Comparison of ENCODE assay signal across 8 mouse cellular contexts in genomic region chr13:96671078-96671905, GRCm38 (mm10). TPM values are rescaled to one million over a fixed set of nuclear protein-coding genes. Genes with fewer than 3 reads are reported as not detected.
DNase-seq lines count a peak whose midpoint lies in the region; ATAC-seq lines count a peak whose summit lies in the region.

No protein-coding gene starts in this region.

- DNase-seq in embryo, embryonic 11 days, result peak; percentile 30
- DNase-seq in embryo, embryonic 9.5 days (ENCODE audit: extremely low spot score), result no peak
- no peak for DNase-seq in frontal cortex, postnatal 25 days (ENCODE audit: low spot score in 2 of 2)
- no peak for DNase-seq in cerebellum, adult 9-10 months

- H3K4me1 ChIP-seq in limb, embryonic 12.5 days (replicated peaks), result peaks cover 30% of the 10 kb centered on the region
- H3K4me1 ChIP-seq in neural tube, embryonic 12.5 days, result peaks cover 36% of the 10 kb centered on the region

- H3K27me3 ChIP-seq in limb, embryonic 12.5 days, result no peaks in the 10 kb centered on the region
- no peaks in the 10 kb centered on the region for H3K27me3 ChIP-seq in neural tube, embryonic 12.5 days (replicated peaks)

- H3K9ac ChIP-seq in limb, embryonic 12.5 days (replicated peaks), result peak overlapping the region; percentile 48; the same call in 1 of the 2 replicates
- 0 out of 2 replicates have a peak overlapping the region, but pooled peaks have one; percentile 14 for H3K9ac ChIP-seq in neural tube, embryonic 12.5 days

- peak overlapping the region; percentile 75 for H3K27ac ChIP-seq in limb, embryonic 12.5 days
- H3K27ac ChIP-seq in neural tube, embryonic 12.5 days, result peak overlapping the region; percentile 57

- 14% methylated on average over 31 of the region's 31 CpGs for WGBS in limb, embryonic 12.5 days
- WGBS in neural tube, embryonic 12.5 days, result 14% methylated on average over 31 of the region's 31 CpGs

- peak overlapping the region; percentile 99 for H3K4me3 ChIP-seq in limb, embryonic 12.5 days (replicated peaks)
- peak overlapping the region; percentile 97 for H3K4me3 ChIP-seq in neural tube, embryonic 12.5 days

- peak overlapping the region; percentile 56 for H3K4me2 ChIP-seq in limb, embryonic 12.5 days
- peak overlapping the region; percentile 71 for H3K4me2 ChIP-seq in neural tube, embryonic 12.5 days (replicated peaks)

- peak; percentile 3 for ATAC-seq in CD4-positive, CD25-positive, alpha-beta regulatory T cell, adult 4 months
- peak; percentile 34 for ATAC-seq in erythroblast, adult 5-6 weeks (replicated peaks; ENCODE audit: low FRiP score, poor library complexity, severe bottlenecking)
- no peak for ATAC-seq in limb, embryonic 12.5 days (ENCODE audit: insufficient number of reproducible peaks, insufficient read depth, low FRiP score, low TSS enrichment, low read depth)
- ATAC-seq in neural tube, embryonic 12.5 days (ENCODE audit: low FRiP score, low read depth), result no peak; the same call in 1 of the 2 replicates

- H3K9me3 ChIP-seq in limb, embryonic 12.5 days, result no peaks in the 10 kb centered on the region
- no peaks in the 10 kb centered on the region for H3K9me3 ChIP-seq in neural tube, embryonic 12.5 days

- H3K36me3 ChIP-seq in limb, embryonic 12.5 days, result peaks cover 8% of the 10 kb centered on the region; the same call in 1 of the 2 replicates
- H3K36me3 ChIP-seq in neural tube, embryonic 12.5 days, result no peaks in the 10 kb centered on the region

RNA-seq across cellular contexts. Expression of gene Hmgcr, which starts 0.6 kb away (rescaled TPM):
- 10 to 100 TPM; 55.7 to 79.5 TPM for polyA plus RNA-seq in CD4-positive, CD25-positive, alpha-beta regulatory T cell, adult 4 months (2017; shearing (Covaris generic))
- 11.7 and 18.6 TPM in 2 replicates for total RNA-seq in erythroblast, adult 5-6 weeks (2015; ENCODE audit: low replicate concordance)
- 21.4 and 29.1 TPM in 2 replicates for total RNA-seq in erythroblast, adult 5-6 weeks (2017; ENCODE audit: low replicate concordance)
- 110 and 115 TPM in 2 replicates for polyA plus RNA-seq in limb, embryonic 12.5 days (2016; fragmentation: Nextera tagmentation; extraction: Ambion mirVana)
- polyA plus RNA-seq in neural tube, embryonic 12.5 days (2016; fragmentation: Nextera tagmentation; extraction: Ambion mirVana), result 164 and 187 TPM in 2 replicates

Comparison
In these comparisons a context has a peak if more than half of its experiments do, and no peak if none do; other contexts are left out.
1. ATAC-seq: peak in CD4-positive, CD25-positive, alpha-beta regulatory T cell, adult 4 months (single experiment) and erythroblast, adult 5-6 weeks (single experiment); none in limb, embryonic 12.5 days (single experiment) and neural tube, embryonic 12.5 days (single experiment).